ENCODE assay signal across 28 mouse cellular contexts in the genomic region with DNA sequence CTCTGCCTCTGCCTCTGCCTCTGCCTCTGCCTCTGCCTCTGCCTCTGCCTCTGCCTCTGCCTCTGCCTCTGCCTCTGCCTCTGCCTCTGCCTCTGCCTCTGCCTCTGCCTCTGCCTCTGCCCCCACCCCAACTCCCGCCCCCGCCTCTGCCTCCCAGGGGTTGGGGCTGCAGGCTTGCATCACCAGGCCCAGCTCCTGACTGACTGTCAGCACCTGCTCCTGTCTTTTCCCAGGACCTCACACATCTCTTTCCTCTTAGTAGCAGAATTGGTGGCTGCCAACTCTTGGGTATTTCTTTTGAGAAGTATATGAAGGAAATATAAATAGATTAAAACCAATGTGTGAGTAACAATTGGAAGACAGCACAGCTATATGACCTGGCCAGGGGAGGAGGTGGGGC. TPM values are rescaled to one million over a fixed set of nuclear protein-coding genes. Genes with fewer than 3 reads are reported as not detected.
DNase-seq lines count a peak whose midpoint lies in the region; ATAC-seq lines count a peak whose summit lies in the region.
"Had no signal": no experiment of that assay in that cellular context is flagged by ENCODE, and none has a peak within 500 bp of the region (broad histone marks: within the 10 kb centered on the region; RNA-seq: fewer than 3 reads in every experiment).

No protein-coding gene starts in this region.

- no peak overlapping the region; the same call in 1 of the 2 replicates for H3K4me2 ChIP-seq in liver, embryonic 12.5 days
- H3K4me2 ChIP-seq in liver, embryonic 15.5 days = no peak overlapping the region
- H3K4me2 ChIP-seq: embryonic facial prominence, embryonic 13.5 days; embryonic facial prominence, embryonic 15.5 days; forebrain, embryonic 12.5 days had no signal

- H3K27me3 ChIP-seq in heart, embryonic 10.5 days (ENCODE audit: insufficient read depth, poor library complexity, severe bottlenecking) = no peaks in the 10 kb centered on the region
- no peaks in the 10 kb centered on the region for H3K27me3 ChIP-seq in liver, embryonic 12.5 days (replicated peaks)
- no peaks in the 10 kb centered on the region for H3K27me3 ChIP-seq in liver, embryonic 15.5 days
- H3K27me3 ChIP-seq: CH12.LX; embryonic facial prominence, embryonic 13.5 days; embryonic facial prominence, embryonic 15.5 days; forebrain, embryonic 12.5 days had no signal

- H3K9me3 ChIP-seq in heart, embryonic 10.5 days = no peaks in the 10 kb centered on the region
- no peaks in the 10 kb centered on the region for H3K9me3 ChIP-seq in liver, embryonic 12.5 days (replicated peaks)
- H3K9me3 ChIP-seq in liver, embryonic 15.5 days (replicated peaks) = no peaks in the 10 kb centered on the region
- H3K9me3 ChIP-seq: embryonic facial prominence, embryonic 13.5 days; embryonic facial prominence, embryonic 15.5 days; forebrain, embryonic 10.5 days; forebrain, embryonic 12.5 days; G1E had no signal

- no peak overlapping the region for H3K4me3 ChIP-seq in heart, embryonic 10.5 days
- H3K4me3 ChIP-seq in liver, embryonic 12.5 days = no peak overlapping the region
- H3K4me3 ChIP-seq in liver, embryonic 15.5 days (replicated peaks) = no peak overlapping the region
- H3K4me3 ChIP-seq: embryonic facial prominence, embryonic 13.5 days; embryonic facial prominence, embryonic 15.5 days; forebrain, embryonic 10.5 days; forebrain, embryonic 12.5 days had no signal

- no peak overlapping the region for H3K9ac ChIP-seq in liver, embryonic 12.5 days
- no peak overlapping the region for H3K9ac ChIP-seq in liver, embryonic 15.5 days
- H3K9ac ChIP-seq: embryonic facial prominence, embryonic 13.5 days; embryonic facial prominence, embryonic 15.5 days; forebrain, embryonic 12.5 days had no signal

- WGBS in heart, embryonic 10.5 days = 69% methylated on average over 2 of the region's 2 CpGs
- 59% methylated on average over 2 of the region's 2 CpGs for WGBS in liver, embryonic 12.5 days (ENCODE audit: insufficient replicate concordance)
- WGBS in liver, embryonic 15.5 days (ENCODE audit: insufficient replicate concordance) = 58% methylated on average over 2 of the region's 2 CpGs

- H3K27ac ChIP-seq in heart, embryonic 10.5 days = peak overlapping the region; percentile 59; the same call in 1 of the 2 replicates
- peak overlapping the region; percentile 79; the same call in 1 of the 2 replicates for H3K27ac ChIP-seq in liver, embryonic 12.5 days
- peak overlapping the region; percentile 72; the same call in 1 of the 2 replicates for H3K27ac ChIP-seq in liver, embryonic 15.5 days (replicated peaks)
- H3K27ac ChIP-seq: embryonic facial prominence, embryonic 13.5 days; embryonic facial prominence, embryonic 15.5 days; forebrain, embryonic 12.5 days had no signal

- no peak for ATAC-seq in liver, embryonic 12.5 days
- no peak for ATAC-seq in liver, embryonic 15.5 days (ENCODE audit: insufficient read depth)
- ATAC-seq in inflammation-experienced regulatory T-cells, adult 6 months = no peak
- ATAC-seq: CD4-positive, CD25-positive, alpha-beta regulatory T cell, adult 4 months; forebrain, embryonic 14.5 days had no signal

- DNase-seq in heart, embryonic 10.5 days (ENCODE audit: low spot score) = no peak
- no peak for DNase-seq in heart, adult 11 months
- DNase-seq in liver = no peak
- no peak for DNase-seq in spleen, postnatal 4 days (ENCODE audit: low spot score in 2 of 2)
- DNase-seq: adrenal gland, adult 2 months; adrenal gland, postnatal 10 days; adrenal gland, postnatal 25 days; B cell, adult 2 months; cerebellum, adult 11 months; cerebellum, adult 18-20 months; cerebellum, adult 8-10 months; cerebellum, adult 9-11 months; cerebellum, postnatal 14 days; cerebellum, postnatal 36 days; embryo, embryonic 11 days had no signal

- H3K4me1 ChIP-seq in heart, embryonic 10.5 days = 0 out of 2 replicates have a peak, but pooled peaks cover 4% of the 10 kb centered on the region
- peaks cover 31% of the 10 kb centered on the region for H3K4me1 ChIP-seq in liver, embryonic 12.5 days
- peaks cover 39% of the 10 kb centered on the region for H3K4me1 ChIP-seq in liver, embryonic 15.5 days (replicated peaks)
- H3K4me1 ChIP-seq: embryonic facial prominence, embryonic 13.5 days; embryonic facial prominence, embryonic 15.5 days; forebrain, embryonic 10.5 days; forebrain, embryonic 12.5 days had no signal

- H3K36me3 ChIP-seq in heart, embryonic 10.5 days = peaks cover 40% of the 10 kb centered on the region
- H3K36me3 ChIP-seq in liver, embryonic 12.5 days = peaks cover 43% of the 10 kb centered on the region
- H3K36me3 ChIP-seq in liver, embryonic 15.5 days (replicated peaks) = peaks cover 34% of the 10 kb centered on the region

RNA-seq across cellular contexts. Expression of gene Gm42420, which starts 5.0 kb away (rescaled TPM):
- 1.5 TPM in 1 of 2 replicates, not detected in the other for polyA plus RNA-seq in heart, embryonic 10.5 days (2016; fragmentation: Nextera tagmentation; extraction: Ambion mirVana)
- 0.89 and 1.5 TPM in 2 replicates for polyA plus RNA-seq in liver, embryonic 12.5 days (2016; fragmentation: Nextera tagmentation; extraction: Ambion mirVana)
- polyA plus RNA-seq in liver, embryonic 15.5 days (2015; fragmentation: Nextera tagmentation; extraction: Ambion mirVana) = 2.5 and 2.7 TPM in 2 replicates
- polyA plus RNA-seq in inflammation-experienced regulatory T-cells, adult 6 months (2017; shearing (Covaris generic)) = not detected
- polyA plus RNA-seq: CD4-positive, CD25-positive, alpha-beta regulatory T cell, adult 4 months; embryonic facial prominence, embryonic 11.5 days; embryonic facial prominence, embryonic 13.5 days; erythroblast, embryonic 14.5 days; forebrain, embryonic 14.5 days; G1E had no signal

RNA-seq across cellular contexts. Expression of gene Adck2, which starts 6.9 kb away (rescaled TPM):
- polyA plus RNA-seq in heart, embryonic 10.5 days (2016; fragmentation: Nextera tagmentation; extraction: Ambion mirVana) = 16.5 and 16.8 TPM in 2 replicates
- 11.9 and 13.1 TPM in 2 replicates for polyA plus RNA-seq in liver, embryonic 12.5 days (2016; fragmentation: Nextera tagmentation; extraction: Ambion mirVana)
- polyA plus RNA-seq in liver, embryonic 15.5 days (2015; fragmentation: Nextera tagmentation; extraction: Ambion mirVana) = 9.7 and 10.9 TPM in 2 replicates
- polyA plus RNA-seq in inflammation-experienced regulatory T-cells, adult 6 months (2017; shearing (Covaris generic)) = 10 to 100 TPM; 23.2 to 43.1 (median 30.5) TPM

RNA-seq across cellular contexts. Expression of gene Ndufb2, which starts 11.8 kb away (rescaled TPM):
- polyA plus RNA-seq in heart, embryonic 10.5 days (2016; fragmentation: Nextera tagmentation; extraction: Ambion mirVana) = 404 and 515 TPM in 2 replicates
- polyA plus RNA-seq in liver, embryonic 12.5 days (2016; fragmentation: Nextera tagmentation; extraction: Ambion mirVana) = 252 and 269 TPM in 2 replicates
- polyA plus RNA-seq in liver, embryonic 15.5 days (2015; fragmentation: Nextera tagmentation; extraction: Ambion mirVana) = 172 and 203 TPM in 2 replicates
- polyA plus RNA-seq in inflammation-experienced regulatory T-cells, adult 6 months (2017; shearing (Covaris generic)) = 10 to 100 TPM; 56.1 to 98.5 (median 65.6) TPM

RNA-seq across cellular contexts. Expression of gene Dennd2a, which starts 22.9 kb away (rescaled TPM):
- 22.8 and 29.6 TPM in 2 replicates for polyA plus RNA-seq in heart, embryonic 10.5 days (2016; fragmentation: Nextera tagmentation; extraction: Ambion mirVana)
- polyA plus RNA-seq in liver, embryonic 12.5 days (2016; fragmentation: Nextera tagmentation; extraction: Ambion mirVana) = 4.6 and 5.0 TPM in 2 replicates
- 1.5 TPM in 2 replicates for polyA plus RNA-seq in liver, embryonic 15.5 days (2015; fragmentation: Nextera tagmentation; extraction: Ambion mirVana)
- polyA plus RNA-seq in inflammation-experienced regulatory T-cells, adult 6 months (2017; shearing (Covaris generic)) = under 1 TPM in 1 of 3 experiments, not detected in 2; 0.42 TPM
- polyA plus RNA-seq: erythroblast, embryonic 14.5 days; G1E had no signal
